Mouse (Mus musculus) C2C12 (cell line): Measurements from ENCODE around the gene Plod3. TPM values are rescaled to one million over a fixed set of nuclear protein-coding genes. Genes with fewer than 3 reads are reported as not detected.
"Not testable (repeated sequence)": the region's sequence is repeated elsewhere in the genome, so short reads cannot be mapped to it uniquely, and the experiment has no call there.

Experiments used
- H3K27me3 ChIP-seq: one replicate; pipeline ENCODE4 v1.6.1; 2011; ENCODE audit not compliant: control insufficient read depth, insufficient read depth, insufficient read length
- H3K36me3 ChIP-seq: one replicate; pipeline ENCODE4 v1.6.1; 2011; ENCODE audit not compliant: control insufficient read depth, insufficient read depth
- H3K4me3 ChIP-seq: one replicate; pipeline ENCODE4 v1.5.1; 2011; ENCODE audit warnings: mild to moderate bottlenecking, control low read depth; ENCODE audit not compliant: poor library complexity, insufficient read depth, severe bottlenecking
- H3K79me2 ChIP-seq: one replicate; pipeline ENCODE4 v1.6.1; 2011; ENCODE audit not compliant: control insufficient read depth, insufficient read depth
- H3K79me3 ChIP-seq: one replicate; pipeline ENCODE4 v1.6.1; 2011; ENCODE audit warnings: low read depth, control low read depth
- H3ac ChIP-seq: one replicate; pipeline ENCODE3; 2011; ENCODE audit warnings: low read depth; ENCODE audit not compliant: control insufficient read depth, insufficient read length
- CEBPB ChIP-seq: IDR thresholded peaks from one replicate; pipeline ENCODE4 v1.6.1; 2011; ENCODE audit warnings: low read depth, mild to moderate bottlenecking, control low read depth, moderate library complexity
- CTCF ChIP-seq: IDR thresholded peaks from one replicate; pipeline ENCODE4 v1.5.1; 2011; ENCODE audit not compliant: control insufficient read depth, insufficient read depth, insufficient read length
- FOSL1 ChIP-seq: IDR thresholded peaks from one replicate; pipeline ENCODE4 v1.8.0; 2011; ENCODE audit warnings: mild to moderate bottlenecking, low read length; ENCODE audit not compliant: poor library complexity, insufficient read depth, severe bottlenecking
- MAX ChIP-seq: IDR thresholded peaks from one replicate; pipeline ENCODE4 v1.6.1; 2011; ENCODE audit warnings: mild to moderate bottlenecking, control low read depth
- MYOD1 ChIP-seq: IDR thresholded peaks from one replicate; pipeline ENCODE4 v1.6.1; 2011; ENCODE audit warnings: low read depth; ENCODE audit not compliant: control insufficient read depth, insufficient read length
- MYOG ChIP-seq: IDR thresholded peaks from one replicate; pipeline ENCODE4 v1.6.1; 2011; ENCODE audit not compliant: control insufficient read depth, insufficient read length; ENCODE audit errors: extremely low read depth
- USF1 ChIP-seq: IDR thresholded peaks from one replicate; pipeline ENCODE4 v1.6.1; 2011; ENCODE audit warnings: low read depth, mild to moderate bottlenecking, control low read depth, moderate library complexity
- long read RNA-seq, 2 experiments: library from polyadenylated mRNA; unstranded; transcript quantifications; one replicate each; pipeline ENCODE4 v2.0.0; 2019 to 2020
- polyA plus RNA-seq: library from polyadenylated mRNA; unstranded; fragments of >200 nt; fragmentation: generic; extraction: Trizol; gene quantifications from one replicate; pipeline ENCODE4 v1.2.1, GENCODE M21; 2012; ENCODE audit warnings: missing spikeins

Plod3 gene
- polyA plus RNA-seq = 140 TPM
- long read RNA-seq, experiment 1, transcript Plod3-201 (19 exons, 3,280 nt) = major isoform, 34 of 56 reads
- long read RNA-seq, experiment 1, partial matches to known transcripts = 11 of 56 reads
- long read RNA-seq, experiment 1, other reads (novel, unspliced or antisense) = 11 of 56 reads
- long read RNA-seq, experiment 2, transcript Plod3-201 (19 exons, 3,280 nt) = major isoform, 773 of 898 reads
- long read RNA-seq, experiment 2, partial matches to known transcripts = 36 of 898 reads
- long read RNA-seq, experiment 2, other reads (novel, unspliced or antisense) = 89 of 898 reads

DNA sequence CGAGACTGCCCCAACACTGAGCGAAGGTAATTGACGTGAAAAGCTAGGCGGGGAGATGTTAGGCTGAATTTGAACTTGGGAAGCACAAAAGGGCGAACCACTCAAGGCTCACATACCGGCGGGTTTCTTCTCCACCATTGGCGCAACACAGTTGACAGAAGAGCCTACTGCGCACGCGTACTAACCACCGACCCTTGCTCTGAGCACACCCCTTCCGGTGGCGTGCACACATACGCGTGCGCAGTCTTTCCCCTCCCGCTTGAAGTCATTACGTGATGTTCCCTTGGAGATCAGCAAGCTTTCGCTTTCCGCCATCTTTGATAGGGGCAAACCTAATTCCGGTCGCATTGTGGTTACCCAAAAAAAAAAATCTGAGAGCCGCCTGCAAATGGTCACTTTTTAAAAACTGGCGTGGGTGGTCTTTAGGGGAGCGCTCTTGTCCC lies at the start of gene Plod3:
TSS of gene Plod3 (plus strand) at position 325 of the 443 bp plus-strand sequence.
- Histone ChIP-seq H3K36me3 (peaks cover 36% of the 10 kb centered on the region), H3K4me3 (peak within 1 kb of the TSS; percentile 87), H3ac (peak within 1 kb of the TSS; percentile 89), H3K79me3 (peaks cover 6% of the 10 kb centered on the region), H3K27me3 (no peaks in the 10 kb centered on the region), H3K79me2 (peaks cover 34% of the 10 kb centered on the region)
- no peak for TF ChIP-seq CTCF
- peak; percentile 27 for TF ChIP-seq USF1
- TF ChIP-seq MAX = peak; percentile 33

DNA sequence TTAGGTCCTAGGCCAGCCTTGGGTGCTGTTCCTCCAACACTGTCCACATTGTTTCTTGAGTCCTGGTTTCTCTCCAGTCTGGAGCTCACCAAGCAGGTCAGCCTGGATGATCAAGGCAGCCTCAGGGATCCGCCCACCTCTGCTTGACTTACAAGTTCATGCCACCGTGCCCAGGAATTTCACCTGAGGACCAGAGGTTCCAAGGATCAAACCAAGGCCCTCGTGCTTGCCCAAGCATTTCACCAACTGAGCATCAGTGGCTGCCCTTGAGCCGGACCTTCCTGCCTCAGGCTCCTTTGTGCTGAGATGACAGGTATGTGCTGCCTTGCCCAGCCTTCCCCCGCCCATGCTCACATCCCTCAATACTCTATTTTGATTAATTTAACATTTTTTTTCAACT lies 49.2 kb upstream of the Plod3 start:
- Histone ChIP-seq H3K79me3 (no peaks in the 10 kb centered on the region), H3K36me3 (no peaks in the 10 kb centered on the region), H3K4me3 (no peak overlapping the region), H3K79me2 (no peaks in the 10 kb centered on the region), H3K27me3 (no peaks in the 10 kb centered on the region), H3ac (no peak overlapping the region)
- TF ChIP-seq USF1 (no peak), MYOG (no peak), MYOD1 (no peak), CEBPB (no peak), CTCF (no peak), MAX (no peak), FOSL1 (no peak)

DNA sequence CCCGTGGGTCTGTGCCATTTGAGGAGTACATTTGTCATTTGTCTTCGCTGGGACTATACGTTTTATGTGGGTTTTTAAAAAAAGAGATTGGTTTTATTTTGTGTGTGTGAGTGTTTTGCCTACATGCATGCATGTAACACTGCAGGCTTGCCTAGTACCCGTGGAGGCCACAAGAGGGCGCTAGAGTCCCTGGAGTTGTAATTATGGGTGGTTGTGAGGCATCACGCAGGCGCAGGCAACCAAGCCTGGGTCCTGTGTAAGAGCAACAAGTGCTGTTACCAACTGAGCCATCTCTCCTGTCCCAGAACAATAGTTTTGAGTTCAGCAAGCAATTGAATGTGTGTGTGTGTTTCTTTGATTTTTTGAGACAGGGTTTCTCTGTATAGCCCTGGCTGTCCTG lies 47.5 kb upstream of the Plod3 start:
- TF ChIP-seq CEBPB = no peak
- no peak for TF ChIP-seq FOSL1
- TF ChIP-seq MYOD1 = no peak
- no peak for TF ChIP-seq MAX
- no peak for TF ChIP-seq CTCF
- no peak for TF ChIP-seq MYOG
- no peak for TF ChIP-seq USF1
- Histone ChIP-seq H3K79me2 (no peaks in the 10 kb centered on the region), H3K79me3 (no peaks in the 10 kb centered on the region), H3K36me3 (no peaks in the 10 kb centered on the region), H3K27me3 (no peaks in the 10 kb centered on the region), H3K4me3 (no peak overlapping the region), H3ac (no peak overlapping the region)

DNA sequence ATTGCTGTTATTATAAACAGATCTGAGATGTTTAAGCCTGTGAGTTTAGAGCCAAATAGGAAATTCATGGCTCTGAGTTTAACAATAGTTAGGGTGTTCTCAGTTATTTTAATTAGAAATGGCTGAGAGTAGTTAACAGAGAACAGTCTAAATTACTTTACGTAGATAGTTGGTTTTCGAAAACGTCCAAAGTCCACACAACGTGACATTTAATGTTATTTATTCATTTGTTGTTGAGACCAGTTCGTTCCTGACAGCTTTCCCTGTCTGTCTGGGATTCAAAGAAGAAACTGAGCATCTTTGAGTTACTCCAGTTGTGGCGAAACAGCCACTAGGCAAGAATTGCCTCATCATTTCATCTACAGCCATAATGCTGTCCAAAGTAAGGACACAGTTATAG lies 46.8 kb upstream of the Plod3 start:
- not testable (repeated sequence) for H3K4me3 ChIP-seq, H3K36me3 ChIP-seq, H3K79me3 ChIP-seq, H3K79me2 ChIP-seq, H3ac ChIP-seq, H3K27me3 ChIP-seq

GRCm38 (mm10) chr5:136940845-136941560 lies 45.8 kb upstream of the Plod3 start:
- TF ChIP-seq CTCF (no peak), USF1 (no peak), CEBPB (no peak), MYOG (no peak), MYOD1 (no peak), FOSL1 (no peak), MAX (no peak)
- H3K79me2 ChIP-seq = no peaks in the 10 kb centered on the region
- no peaks in the 10 kb centered on the region for H3K27me3 ChIP-seq
- no peaks in the 10 kb centered on the region for H3K36me3 ChIP-seq
- H3ac ChIP-seq = no peak overlapping the region
- no peak overlapping the region for H3K4me3 ChIP-seq
- H3K79me3 ChIP-seq = no peaks in the 10 kb centered on the region

DNA sequence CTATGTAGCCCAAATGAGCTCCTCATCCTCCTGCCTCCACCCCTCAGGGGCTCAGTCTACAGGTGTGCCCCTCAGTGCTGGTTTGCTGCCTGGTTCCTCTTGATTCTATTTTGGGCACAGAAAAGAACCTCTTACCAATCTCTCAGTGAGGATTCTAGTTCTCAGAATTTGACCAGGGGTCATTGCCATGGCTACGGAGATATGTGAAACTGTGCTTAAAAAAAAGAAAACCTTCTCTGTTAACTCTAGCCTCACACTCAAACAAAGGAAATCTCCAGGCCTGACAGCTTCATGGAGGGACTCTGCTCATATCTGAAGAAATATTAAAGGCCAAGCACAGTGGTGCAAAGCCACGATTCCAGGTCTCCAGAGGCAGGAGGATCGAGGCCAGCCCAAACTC lies 44.0 kb upstream of the Plod3 start:
- H3K79me2 ChIP-seq = no peaks in the 10 kb centered on the region
- no peak for TF ChIP-seq CEBPB
- no peak for TF ChIP-seq USF1
- TF ChIP-seq MAX = no peak
- TF ChIP-seq CTCF = no peak
- no peak for TF ChIP-seq MYOD1
- TF ChIP-seq MYOG = no peak
- TF ChIP-seq FOSL1 = no peak
- H3K4me3 ChIP-seq = no peak overlapping the region
- H3K36me3 ChIP-seq = no peaks in the 10 kb centered on the region
- no peaks in the 10 kb centered on the region for H3K79me3 ChIP-seq
- H3ac ChIP-seq = no peak overlapping the region
- no peaks in the 10 kb centered on the region for H3K27me3 ChIP-seq
